Mouse (Mus musculus): Measurements from ENCODE around the gene Lrrc8e.

The Lrrc8e gene

GRCm38 (mm10) chr8:4226739-4227347 lies at the start of gene Lrrc8e:
TSS of gene Lrrc8e (plus strand) at chr8:4226827.
- no peak for DNase-seq

DNA sequence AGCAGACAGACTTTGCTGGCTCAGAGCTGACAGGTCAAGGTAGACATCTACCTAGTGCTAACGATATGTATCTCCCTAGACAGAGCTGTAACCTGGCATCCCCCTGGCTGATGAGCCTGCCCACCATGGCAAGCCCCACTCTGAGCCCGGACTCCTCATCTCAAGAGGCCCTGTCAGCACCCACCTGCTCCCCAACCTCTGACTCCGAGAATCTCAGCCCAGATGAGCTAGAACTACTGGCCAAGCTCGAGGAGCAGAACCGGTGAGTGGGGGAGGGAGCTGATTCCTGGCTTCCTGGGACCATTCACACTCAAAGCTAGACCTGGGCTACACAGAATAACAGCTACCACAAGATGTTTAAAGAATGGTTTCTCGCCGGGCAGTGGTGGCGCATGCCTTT lies 43.2 kb upstream of the Lrrc8e start:
- no peak for DNase-seq

DNA sequence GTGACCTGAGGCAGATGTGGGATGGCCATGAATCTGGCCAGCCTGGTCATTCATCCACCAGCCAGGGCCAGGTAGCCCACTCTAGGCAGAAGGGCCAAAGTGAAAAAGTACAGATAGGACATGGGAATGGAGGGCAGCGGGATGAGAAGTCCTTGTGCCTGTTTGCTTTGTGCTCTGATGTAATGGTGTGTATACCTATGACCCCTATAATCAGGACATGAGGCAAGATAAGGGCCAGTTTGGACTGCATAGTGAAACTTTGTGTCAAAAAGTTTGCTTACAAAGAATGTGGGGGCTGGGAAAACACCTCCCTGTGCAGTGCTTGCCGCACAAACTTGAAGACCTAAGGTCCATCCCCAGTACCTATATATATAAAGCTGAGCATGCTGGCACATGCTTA lies 40.5 kb upstream of the Lrrc8e start:
- no peak for DNase-seq

DNA sequence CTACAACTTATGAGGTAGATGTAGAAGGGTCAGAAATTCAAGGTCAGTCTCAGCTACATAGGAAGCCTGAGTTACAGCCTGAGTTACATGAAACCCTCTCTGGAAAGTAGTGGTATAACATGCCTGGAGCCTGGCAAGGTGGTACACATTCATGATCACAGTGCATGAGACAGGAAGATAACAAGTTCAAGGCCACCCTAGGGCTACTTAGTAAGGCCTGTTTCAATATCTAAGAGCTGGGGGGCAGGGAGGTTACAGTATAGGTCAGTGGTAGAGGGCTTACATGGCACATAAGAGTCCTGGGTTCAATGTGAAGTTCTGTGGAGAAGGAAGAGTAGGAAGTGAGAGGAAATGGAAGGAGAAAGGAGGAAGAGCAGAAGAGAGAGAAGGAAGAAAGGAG lies 38.0 kb upstream of the Lrrc8e start:
- no peak for DNase-seq

DNA sequence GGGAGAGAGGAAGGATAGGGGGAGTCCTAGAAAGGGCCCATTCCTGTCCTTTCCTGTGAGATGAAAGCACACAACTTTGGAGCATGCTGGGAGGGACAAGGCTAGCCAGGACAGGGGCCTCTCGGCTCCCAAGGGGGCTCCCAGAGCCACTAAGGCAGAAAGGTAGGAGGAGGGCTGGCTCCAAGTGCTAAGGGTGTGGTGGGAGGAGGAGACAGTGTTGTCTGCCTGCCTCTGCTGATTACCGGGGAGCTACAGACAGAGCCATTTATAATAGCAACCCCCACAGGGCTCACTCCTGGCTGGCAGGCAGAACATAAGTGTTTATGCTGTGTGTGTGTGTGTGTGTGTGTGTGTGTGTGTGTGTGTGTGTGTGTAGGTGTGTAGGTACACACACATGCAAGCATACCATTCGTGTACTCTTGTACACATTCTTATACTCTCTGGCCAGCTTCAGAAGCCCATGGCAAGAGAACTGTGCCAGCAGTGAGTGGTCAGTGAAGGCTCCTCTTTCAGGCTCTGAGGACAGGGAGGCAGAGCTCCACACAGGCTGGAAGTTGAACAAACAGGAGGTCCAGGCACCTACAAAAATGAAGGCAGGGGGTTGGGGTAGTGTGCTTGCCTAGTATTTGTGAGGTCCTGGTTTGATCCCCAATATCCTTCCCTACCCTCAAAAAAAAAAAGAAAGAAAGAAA lies 37.5 kb upstream of the Lrrc8e start:
- DNase-seq = no peak

- DNase-seq = no peak
Measured at GRCm38 (mm10) chr8:4192305-4192704, 34.3 kb upstream of the Lrrc8e start.

GRCm38 (mm10) chr8:4192807-4193587 lies 33.6 kb upstream of the Lrrc8e start:
- DNase-seq = peak; percentile 90

DNA sequence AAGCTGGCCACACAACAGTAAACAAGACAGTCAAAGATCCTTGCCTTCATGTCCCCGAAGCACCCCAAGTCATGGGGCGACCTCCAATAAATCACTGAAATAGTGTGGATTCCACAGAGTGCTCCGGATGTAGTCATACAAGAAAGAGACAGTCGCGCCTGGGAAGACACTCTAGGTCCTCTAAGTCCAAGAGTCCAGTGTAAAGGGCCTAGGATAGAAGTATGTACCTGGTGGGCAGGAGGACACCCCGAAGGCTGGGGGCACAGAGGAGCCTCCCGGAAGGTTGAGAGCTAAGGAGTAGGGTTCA lies 33.1 kb upstream of the Lrrc8e start:
- DNase-seq = no peak

- DNase-seq = no peak
Measured at GRCm38 (mm10) chr8:4201321-4201720, 25.3 kb upstream of the Lrrc8e start.

- no peak for DNase-seq
Measured at GRCm38 (mm10) chr8:4205246-4206123, 21.1 kb upstream of the Lrrc8e start.

- DNase-seq = no peak
Measured at GRCm38 (mm10) chr8:4206182-4207015, 20.2 kb upstream of the Lrrc8e start.

GRCm38 (mm10) chr8:4207016-4207350 lies 19.6 kb upstream of the Lrrc8e start:
- no peak for DNase-seq

DNA sequence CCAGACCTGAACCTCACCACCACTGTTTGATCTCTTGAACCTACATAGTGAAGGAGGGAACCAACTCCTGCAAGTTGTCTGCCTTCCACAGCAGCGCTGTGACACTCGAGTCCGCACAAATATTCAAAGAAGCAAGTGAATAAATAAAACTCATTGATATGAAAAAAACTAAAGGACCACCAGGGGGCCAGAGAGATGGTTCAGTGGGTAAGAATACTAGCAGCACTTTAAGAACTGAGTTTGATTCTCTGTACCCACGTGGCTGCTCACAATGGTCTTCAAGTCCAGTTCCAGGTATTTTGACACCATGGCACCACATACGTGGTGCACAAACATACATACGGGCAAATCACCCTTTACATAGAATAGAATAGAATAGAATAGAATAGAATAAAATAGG lies 15.5 kb upstream of the Lrrc8e start:
- DNase-seq = no peak

DNA sequence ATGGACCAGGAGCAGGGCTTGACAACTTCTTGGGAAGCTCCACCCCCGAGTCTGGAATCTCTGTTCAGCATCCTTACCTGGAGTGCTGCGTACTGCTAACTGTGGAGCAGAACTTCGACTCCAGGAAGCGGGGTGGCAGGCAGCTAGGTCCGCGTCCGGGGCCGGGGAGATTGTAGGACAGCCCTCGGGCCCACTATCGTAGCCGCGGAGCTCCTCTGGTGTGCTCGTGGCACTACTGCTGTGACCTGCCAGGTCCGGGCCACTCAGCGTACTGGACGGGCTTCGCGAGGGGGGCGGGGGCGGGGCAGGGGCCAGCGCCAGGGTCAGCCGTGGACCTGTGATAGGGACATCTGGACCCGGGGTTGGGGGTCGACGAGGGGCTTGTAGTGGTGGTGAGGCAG lies 13.8 kb upstream of the Lrrc8e start:
- no peak for DNase-seq

DNA sequence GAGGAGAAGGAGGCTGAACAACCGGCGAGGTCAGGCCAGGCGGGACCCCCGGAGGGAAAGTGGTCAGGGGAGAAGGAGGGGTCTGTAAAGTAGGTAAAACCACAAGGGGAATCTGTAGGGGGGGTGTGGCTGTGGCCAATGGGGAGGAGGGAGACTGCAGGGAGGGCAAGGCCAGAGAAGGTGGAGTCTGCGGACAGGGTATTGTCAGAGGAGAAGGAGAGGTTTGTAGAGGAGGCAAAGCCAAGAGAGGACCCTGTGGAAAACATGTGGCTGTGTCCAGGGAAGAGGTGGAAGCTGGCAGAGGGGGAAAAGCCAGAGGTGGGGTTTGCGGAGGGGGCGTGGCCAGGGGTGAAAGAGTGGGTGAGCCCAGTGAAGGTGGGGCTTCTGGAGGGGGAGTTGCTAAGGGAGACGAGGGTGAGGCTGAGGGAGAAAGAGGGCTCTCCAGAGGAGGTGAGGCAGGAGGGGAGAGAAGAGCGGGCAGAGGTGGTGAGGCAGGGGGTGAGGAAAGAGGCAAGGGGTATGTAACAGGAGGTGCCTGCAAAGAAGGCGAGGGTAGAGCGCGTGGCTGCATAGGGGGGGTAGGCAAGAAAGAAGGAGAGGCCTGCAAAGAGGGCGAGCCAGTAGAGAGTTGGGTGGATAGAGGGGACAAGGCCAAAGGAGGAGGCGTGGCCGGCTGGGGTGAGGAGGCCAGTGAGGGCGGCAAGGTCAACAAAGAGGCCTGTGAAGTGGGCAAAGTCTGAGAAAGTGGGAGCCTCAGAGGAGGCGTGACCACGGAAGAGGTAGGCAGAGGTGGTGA lies 13.2 kb upstream of the Lrrc8e start:
- DNase-seq = peak; percentile 44

DNA sequence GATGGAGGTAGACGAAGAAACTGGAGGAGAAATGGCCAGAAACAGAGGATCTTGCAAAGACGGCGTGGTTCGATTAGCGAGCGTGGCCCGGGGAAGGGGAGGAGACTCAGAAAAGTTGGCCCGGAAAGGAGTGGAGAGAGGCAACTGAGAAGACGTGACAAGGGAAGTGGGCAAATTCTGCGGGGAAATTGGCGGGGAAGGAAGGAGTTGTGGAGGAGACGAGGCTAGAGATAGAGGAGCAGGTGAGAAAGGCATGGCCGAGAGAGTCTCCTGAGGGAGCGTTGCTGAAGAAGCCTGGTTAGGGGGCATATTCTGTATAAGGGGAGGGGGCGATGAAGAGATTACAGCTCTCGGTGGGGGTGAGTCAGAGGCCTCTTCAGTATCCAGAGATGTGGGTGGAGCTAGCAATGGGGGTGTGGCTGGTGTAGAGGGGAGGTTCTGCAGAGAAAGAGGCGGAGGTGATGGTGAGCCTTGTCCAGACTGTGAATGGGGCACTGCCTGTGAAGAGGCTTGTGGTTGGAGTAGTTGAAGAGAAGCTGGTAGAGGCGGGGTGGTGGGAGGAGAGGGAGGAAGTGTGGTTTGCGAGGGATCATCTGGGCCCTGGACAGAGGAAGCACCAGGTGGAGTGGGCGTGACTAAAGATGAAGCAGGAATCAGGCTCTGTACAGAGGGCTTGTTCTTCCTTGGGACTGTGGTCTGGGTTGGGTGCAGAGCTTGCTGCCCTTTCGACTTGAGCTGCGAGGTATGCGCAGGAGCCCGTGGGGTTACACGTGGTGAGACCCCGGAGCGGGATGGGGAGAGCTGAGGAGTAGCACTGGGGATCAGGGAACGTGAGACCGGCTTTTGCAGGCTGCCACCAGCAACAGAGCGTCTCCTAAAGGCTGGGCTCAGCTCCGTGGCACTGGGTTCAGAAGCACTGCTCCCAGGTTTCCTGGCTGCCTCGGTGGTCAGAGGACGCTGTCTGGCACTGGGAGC lies 12.3 kb upstream of the Lrrc8e start:
- DNase-seq = peak; percentile 43

GRCm38 (mm10) chr8:4216296-4216695 lies 10.3 kb upstream of the Lrrc8e start:
- no peak for DNase-seq

DNA sequence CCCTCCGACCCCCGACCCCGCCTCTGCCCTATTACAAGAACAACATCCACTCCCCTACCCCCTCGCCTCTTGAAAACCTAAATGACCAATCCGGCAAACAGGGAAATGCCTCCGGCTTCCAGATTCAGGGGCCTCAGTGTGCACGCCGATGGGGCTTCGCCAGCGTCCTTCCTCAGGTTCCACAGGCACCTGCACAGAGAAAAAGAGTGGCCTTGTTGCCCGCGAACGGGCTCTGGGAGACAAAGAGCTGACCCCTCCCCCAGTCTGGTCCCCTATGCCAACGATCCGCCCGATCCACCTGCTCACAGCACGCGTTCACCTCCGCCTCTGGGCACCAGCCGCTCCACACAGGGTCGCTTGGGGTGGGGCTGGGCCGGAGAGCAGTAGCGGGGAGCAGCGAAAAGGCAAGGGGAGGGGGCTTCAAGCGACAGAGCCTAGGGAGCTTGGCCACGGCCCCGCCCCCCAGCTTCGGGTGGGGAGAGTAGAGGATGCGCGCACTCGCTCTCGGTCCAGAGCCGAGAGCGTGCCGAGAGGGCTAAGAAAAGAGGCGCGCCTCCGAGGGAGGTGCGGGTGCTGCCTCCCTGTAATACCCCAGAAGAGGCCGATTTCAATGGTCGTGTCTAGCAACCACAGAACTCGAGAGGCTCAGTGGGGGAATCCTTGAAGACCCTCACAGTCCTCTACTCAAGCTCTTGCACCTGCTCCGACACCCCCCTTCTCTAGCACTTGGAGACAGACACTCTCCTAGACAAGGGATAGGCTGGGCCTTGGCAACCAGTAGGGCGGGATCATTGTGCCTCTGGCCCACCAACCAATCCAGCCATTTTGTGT lies 9.6 kb upstream of the Lrrc8e start, which contains the start of gene Prr36:
TSS of gene Prr36 (minus strand) at position 669 of the 831 bp plus-strand sequence.
- DNase-seq = no peak

DNA sequence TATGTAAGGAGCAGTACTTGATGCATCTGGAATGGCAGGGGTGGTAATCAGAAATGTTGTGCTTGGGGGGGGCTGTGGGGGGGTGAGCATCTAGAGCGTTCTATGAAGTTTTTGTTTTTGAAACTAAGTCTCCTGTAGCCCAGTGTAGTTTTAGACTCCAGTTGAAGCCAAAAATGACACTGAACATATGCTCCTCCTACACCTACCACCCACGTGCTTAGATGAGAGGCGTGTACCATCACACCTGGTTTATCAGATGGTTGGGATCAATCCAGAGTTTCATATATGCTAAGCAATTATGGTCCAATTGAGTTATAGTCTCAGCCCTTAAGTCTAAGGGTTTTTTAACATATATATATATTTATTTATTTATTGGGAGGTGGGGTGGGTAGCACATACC lies 7.0 kb upstream of the Lrrc8e start:
- no peak for DNase-seq

All from kidney, adult 9 months (tissue).